Mouse (Mus musculus): ENCODE results near the gene Zdhhc14.

Gene Zdhhc14

DNA sequence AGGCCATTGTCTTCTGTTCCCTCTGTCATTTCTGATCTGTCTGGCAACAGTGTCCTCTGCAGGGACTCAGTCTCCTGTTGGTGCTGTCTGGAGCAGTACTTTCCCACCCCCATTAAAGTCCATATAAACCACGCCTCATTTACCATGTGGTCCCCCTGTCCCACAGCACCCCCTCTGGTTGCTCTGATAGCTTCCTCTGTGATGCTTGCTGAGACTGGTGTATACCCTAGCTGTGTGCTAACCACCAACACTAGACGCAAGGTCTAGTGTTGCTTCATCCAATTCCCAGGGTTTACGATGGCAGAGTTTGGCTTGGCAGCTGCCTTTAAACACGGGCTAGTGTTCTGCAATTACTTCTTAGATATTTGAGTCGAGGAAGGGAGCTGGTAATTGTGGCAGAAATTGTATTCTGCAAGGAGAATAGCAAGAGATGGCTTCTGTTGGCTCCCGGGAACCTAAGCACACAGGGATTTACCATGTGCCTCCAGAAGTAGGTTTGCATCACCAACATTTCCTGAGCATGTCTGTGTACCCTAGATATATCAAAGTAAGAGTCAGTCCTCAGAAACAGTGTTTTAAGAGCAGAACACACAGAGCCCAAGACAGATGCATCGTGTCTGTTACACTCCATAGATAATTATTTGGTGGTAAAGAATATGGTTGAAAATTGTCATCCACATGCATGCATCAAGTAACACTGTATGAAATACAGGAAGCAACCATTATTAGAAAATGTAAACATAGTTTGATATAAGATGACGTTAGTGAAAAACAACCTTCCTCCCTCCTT lies 198.6 kb downstream of the Zdhhc14 start:
- no peak for TF ChIP-seq GATA4 (IDR thresholded peaks at IDR 0.05; ENCODE audit: insufficient replicate concordance, low read length)

DNA sequence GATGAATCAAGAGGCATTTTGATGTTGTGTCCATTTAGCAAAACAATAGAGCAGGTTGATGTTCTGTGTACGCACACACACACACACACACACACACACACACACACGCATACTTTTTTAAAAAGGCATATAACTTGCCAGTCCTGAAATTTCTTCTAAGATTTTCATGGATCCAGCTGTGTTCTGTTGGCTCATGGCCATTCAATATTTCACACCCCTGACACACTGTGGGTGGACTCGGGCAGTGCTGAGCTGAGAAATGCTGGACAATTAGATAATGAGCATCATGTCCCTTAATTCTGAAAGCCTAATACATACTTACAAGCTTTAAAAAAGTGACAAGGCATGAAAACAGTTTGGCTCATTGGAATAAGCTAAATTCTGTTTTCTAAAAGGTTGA lies 200.3 kb downstream of the Zdhhc14 start:
- TF ChIP-seq GATA4 (IDR thresholded peaks at IDR 0.05; ENCODE audit: insufficient replicate concordance, low read length), result no peak

DNA sequence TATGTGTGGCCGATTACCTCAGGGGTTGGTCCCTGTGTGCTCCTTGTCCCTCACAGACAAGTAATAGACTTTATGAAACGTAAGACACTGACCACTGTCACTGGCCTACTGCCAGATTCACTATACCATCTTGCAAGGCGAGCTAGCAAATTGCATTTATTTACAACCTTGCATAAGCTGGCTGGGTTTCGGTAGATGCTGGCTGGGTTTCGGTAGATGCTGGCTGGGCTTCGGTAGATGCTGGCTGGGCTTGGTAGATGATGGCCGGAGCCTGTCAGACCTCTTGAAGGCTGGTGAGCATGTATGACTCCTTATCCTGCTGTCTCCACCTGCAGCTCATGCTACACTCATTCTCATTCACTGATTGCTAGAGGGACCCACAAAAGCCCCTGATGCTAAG lies 200.9 kb downstream of the Zdhhc14 start:
- TF ChIP-seq GATA4 (IDR thresholded peaks at IDR 0.05; ENCODE audit: insufficient replicate concordance, low read length), result no peak

DNA sequence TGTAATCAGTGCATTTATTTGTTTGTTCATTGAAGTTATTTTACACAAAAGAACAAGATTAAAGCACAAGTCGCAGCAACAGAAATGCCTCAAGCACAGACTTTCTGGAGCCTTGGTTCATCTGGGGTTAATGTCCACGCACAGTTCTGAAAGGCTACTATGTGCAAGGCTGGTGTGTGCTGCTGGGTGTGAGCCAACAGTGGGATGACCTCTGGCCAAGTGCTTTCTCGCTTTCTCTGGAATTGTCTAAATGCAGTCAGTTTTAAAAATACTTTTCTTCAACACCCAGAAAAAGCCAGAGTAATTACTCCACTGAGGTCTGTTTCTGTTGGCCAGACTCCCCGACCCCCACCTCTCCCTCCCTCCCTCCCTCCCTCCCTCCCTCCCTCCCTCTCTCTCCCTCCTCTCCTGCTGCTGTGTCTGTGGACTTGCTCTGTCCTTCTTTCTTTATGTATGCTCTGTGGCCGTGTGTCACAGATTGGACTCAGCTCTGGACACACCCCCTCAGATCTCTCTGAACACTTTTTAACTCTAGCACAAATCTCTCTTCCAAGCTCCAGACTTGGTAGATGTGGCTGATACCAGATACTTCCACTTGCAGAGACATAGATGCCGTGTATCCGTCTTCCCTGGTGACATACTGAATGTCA lies 206.2 kb downstream of the Zdhhc14 start:
- TF ChIP-seq GATA4 (IDR thresholded peaks at IDR 0.05; ENCODE audit: insufficient replicate concordance, low read length), result no peak

DNA sequence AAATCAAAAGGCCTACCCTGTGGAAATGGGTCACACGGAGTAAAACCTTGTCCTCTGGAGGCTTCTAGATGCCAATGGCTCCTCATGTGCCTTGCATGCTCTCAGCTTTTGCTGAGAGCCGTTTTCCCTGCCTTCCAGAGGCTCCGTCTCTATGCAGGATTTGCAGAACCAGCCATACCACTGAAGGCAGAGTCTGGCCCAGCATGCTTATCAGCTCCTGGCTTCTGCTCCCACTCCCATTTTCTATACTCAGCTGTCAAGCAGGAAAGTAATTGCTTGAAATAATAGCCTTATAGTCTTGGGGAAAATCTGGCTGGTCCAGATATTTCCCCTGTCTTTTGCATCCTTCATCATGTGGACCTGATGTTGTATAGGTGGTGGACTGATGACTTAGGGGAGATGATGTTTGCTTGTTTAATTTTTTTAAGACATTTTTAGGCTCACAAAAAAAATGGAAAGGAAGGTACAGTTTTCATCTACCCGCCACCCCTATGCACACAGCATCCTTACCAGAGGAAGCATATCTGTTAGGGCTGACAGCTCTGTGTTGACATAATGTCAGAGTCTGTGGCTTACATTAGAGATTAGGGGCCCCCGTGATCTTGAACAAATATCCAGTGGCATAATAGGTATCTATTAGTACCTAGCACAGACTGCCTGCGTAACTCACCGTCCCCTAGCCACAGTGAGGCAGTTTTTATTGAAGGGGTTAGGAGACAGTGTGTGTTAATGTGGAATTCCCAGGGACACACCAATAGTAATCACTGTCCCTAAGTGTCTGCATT lies 218.2 kb downstream of the Zdhhc14 start:
- no peak for TF ChIP-seq GATA4 (IDR thresholded peaks at IDR 0.05; ENCODE audit: insufficient replicate concordance, low read length)

DNA sequence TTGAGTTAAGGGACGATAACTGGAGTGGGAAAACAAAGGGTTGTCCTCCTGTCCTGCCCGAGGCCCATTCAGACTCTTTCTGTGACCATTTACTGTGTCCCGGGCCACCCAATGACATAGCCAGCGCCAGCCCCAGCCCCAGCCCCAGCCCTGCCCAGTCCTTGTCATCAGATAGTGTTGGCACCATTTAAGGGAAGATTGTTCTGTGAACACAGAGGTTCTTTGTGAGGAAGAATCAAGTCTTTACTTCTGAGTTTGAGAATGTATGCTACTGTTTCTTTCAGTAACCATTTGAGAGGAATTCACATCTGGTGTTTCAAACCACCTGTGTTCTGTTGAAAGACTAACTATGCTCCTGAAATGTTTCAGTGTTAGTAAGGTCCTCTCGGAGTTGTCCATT lies 219.5 kb downstream of the Zdhhc14 start:
- TF ChIP-seq GATA4 (IDR thresholded peaks at IDR 0.05; ENCODE audit: insufficient replicate concordance, low read length), result no peak

DNA sequence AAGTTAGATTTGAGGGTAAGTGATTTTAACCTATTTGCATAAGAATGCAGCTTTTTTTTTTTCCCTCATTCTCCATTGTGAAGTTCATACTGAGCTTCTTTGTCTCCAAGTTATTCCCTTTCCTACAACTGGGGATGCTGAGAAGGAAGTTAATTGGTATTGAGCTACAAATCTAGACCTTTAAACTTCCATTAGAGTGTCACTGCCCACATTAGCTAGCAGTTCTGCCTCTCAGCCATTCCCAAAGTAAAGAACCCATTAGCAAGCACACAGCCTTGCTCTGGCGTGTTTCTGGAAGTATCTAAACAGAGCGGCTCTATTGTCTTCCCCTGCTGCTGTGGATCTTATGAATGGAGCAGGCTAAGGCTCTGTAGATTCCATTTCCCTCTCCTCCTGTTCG lies 220.8 kb downstream of the Zdhhc14 start:
- TF ChIP-seq GATA4 (IDR thresholded peaks at IDR 0.05; ENCODE audit: insufficient replicate concordance, low read length), result no peak

DNA sequence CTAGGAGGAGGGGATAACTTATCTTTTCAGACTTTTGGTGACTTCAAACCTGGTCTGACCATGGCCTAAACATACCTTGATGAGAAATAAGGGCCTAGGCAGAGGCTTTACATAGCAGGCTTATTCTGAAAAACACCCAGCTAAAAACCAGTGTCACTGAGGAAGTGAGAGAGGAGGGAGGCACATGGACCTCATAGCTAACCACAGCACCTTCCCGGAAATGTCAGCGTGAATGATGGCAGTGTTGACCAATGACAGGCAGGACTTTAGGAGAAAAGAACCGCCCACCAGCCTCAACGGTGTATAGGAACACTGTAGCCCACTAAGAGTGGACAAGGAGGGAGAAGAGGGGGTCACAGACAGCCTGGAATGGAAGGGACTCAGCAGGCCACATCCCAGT lies 224.6 kb downstream of the Zdhhc14 start:
- TF ChIP-seq GATA4 (IDR thresholded peaks at IDR 0.05; ENCODE audit: insufficient replicate concordance, low read length), result no peak

DNA sequence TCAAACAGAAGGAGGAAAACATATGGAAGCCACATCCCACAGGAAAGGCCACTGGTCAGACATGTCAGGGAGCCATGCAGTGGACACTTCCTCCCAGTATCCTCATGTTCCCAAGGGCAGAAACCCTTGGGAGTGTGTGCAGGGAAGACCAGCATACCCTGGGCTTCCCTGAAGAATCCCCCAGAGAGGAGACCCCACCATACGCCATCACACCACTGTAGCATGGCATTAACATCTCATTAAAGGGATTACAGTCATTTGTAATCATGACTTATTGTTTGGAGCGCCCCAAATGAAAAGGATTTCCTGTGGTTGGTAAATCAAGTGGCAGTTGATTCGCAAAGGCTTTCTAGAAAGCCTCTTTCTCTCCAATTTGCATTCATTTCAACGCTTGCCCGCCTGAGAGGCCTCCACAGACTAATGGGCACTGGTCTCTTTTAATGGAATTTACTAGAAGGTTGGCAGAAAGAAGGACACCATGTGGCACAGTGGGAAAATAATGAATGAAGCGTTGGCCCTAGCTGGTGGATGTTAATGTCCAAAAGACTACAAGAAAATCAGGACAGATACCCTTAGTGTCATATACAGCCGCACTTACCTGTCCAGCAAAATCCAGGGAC lies 226.5 kb downstream of the Zdhhc14 start:
- no peak for TF ChIP-seq GATA4 (IDR thresholded peaks at IDR 0.05; ENCODE audit: insufficient replicate concordance, low read length)

DNA sequence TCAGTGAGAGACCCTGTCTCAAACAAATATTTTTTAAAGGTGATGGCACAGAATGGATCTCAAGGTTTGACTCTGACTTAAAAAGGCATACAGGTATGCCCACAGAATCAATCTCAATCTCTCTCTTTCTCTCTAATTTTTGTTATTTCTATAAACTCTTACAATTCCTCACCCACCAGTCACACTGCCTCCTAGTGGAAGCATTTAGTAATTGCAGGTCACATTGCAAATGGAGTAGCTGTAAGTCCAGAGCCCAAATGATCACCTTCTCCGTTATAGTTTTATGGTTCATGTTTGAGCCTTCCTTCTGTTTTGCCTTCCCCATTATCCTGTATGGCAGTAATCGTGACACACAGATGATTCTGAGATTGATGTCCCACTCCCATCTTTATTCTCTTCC lies 230.4 kb downstream of the Zdhhc14 start:
- no peak for TF ChIP-seq GATA4 (IDR thresholded peaks at IDR 0.05; ENCODE audit: insufficient replicate concordance, low read length)

DNA sequence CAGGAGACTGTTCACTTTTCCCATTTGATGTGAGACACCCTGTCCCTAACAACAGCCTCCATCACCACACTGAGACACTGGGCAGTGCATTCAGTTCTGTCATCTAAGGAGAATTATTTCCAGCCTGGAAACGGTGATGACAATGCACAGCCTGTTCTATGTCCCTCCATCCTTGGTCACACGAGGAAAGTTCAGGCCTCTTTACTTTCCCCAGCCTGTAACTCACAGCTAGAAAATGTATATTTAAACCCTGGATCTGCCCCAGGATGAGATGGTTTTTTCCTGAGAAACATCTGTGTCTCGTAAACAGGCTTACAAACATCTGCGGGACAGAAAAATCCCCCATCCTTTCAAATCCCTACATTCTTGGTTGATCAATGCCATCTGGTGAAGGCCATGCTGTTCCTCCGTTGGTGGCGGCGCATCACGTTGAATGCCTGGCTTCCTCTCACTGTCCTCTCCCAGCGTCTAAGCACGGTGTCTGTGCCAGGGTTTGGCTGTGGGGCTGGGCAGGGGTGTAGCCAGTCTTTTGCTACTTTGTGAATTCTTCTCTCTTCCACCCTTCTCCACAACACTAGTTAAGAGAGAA lies 231.3 kb downstream of the Zdhhc14 start:
- TF ChIP-seq GATA4 (IDR thresholded peaks at IDR 0.05; ENCODE audit: insufficient replicate concordance, low read length), result no peak

DNA sequence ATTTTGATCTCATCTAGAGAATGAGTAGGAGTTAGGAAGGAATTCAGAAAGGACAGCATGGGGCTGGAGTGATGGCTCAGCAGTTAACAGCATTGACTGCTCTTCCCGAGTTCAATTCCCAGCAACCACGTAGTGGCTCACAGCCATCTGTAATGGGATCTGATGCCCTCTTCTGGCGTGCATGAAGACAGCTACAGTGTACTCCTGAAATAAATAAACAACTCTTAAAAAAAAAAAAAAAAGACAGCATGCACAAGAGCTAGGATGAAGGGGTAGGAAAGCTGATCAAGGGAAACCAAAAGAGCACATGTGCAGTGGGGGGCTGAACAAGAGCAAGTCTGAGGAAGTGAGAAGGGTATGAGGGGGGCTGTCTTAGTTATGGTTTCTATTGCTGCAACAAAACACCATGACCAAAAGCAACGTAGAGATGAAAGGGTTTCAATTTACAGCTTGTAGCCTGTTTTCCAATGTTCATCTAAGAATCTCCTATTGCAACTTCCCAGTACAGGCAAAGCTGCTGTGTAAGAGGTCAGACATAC lies 237.3 kb downstream of the Zdhhc14 start:
- no peak for TF ChIP-seq GATA4 (IDR thresholded peaks at IDR 0.05; ENCODE audit: insufficient replicate concordance, low read length)

DNA sequence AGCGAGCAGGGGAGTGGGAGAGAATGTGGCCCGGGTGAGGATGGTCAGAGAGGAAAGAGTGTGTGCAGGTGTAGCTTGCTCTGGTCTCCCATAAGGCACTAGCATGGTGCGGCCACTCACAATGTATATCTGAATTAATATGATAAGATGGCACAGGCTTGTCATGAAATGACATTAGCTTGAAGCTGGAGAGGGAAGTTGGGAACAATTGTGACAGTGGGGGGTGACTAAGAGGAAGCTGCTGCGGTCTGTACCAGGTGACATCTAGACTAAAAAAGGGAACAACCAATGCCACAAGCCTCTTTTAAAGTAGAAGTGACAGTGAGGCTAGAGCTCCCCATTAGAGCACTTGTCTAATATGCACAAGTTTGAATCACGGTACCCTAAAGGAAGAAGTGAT lies 238.2 kb downstream of the Zdhhc14 start:
- TF ChIP-seq GATA4 (IDR thresholded peaks at IDR 0.05; ENCODE audit: insufficient replicate concordance, low read length), result no peak

DNA sequence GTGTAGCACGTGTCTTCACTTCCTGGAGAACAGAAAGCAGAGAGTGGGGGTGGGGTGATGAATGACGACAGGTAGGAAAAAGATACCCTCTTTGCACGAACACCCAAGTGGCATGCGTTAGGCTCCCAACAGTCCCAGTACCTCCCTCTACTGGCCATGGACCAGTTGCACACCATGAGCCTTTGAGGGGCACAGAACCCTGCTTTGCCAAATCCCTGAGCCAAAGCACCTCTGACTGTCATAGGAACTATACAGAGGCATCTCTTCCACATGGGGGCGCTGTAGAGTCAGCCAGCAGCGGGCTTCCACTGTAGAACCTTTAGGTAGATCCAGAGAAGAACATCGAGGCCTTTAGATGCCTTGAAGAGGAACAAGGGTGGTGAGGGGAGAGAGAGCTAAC lies 241.0 kb downstream of the Zdhhc14 start:
- no peak for TF ChIP-seq GATA4 (IDR thresholded peaks at IDR 0.05; ENCODE audit: insufficient replicate concordance, low read length)

DNA sequence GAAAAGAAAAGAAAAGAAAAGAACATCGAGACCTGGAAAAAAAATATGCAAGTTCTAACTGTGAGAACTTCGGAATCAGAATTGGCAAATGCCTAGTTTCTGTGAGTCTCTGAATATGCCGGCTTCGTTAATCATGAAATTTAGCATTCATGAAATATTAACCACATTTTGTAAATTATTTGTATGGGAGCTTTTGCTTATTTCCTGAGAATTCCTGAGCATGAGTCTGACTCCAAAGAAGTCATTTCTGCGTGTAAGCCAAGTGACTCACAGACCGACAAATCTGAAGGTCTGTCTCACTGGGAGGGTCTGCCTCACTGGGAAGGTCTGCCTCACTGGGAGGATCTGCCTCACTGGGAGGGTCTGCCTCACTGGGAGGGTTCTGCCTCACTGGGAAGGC lies 248.7 kb downstream of the Zdhhc14 start:
- TF ChIP-seq GATA4 (IDR thresholded peaks at IDR 0.05; ENCODE audit: insufficient replicate concordance, low read length), result no peak

Data from liver, adult (tissue).